8 mouse cellular contexts compared by ENCODE assay signal in the genomic region with DNA sequence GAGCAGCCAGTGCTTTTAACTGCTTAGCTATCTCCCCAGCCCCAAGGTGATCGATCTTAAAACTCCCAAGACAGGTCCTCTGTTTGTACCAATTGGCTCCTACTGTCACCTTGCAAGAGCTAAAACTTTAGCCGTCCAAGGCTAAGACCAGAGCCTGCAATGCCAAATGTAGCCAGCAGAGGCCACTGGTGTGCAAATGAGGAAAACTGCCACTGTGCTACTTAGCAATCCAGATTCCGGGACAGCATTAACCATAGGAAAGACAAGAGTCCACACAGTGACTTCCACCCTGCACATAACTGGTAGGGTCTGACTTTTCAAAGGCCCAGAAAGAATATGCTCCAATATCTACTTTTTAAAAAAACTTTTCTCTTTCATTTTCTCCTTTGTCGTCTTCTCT. TPM values are rescaled to one million over a fixed set of nuclear protein-coding genes. Genes with fewer than 3 reads are reported as not detected.
DNase-seq lines count a peak whose midpoint lies in the region; ATAC-seq and TF ChIP-seq lines count a peak whose summit lies in the region.

No protein-coding gene starts in this region.

- WGBS in midbrain, embryonic 10.5 days: 62% methylated on average over 4 of the region's 4 CpGs
- WGBS in midbrain, embryonic 13.5 days: 60% methylated on average over 4 of the region's 4 CpGs
- WGBS in hindbrain, postnatal 0 days: 58% methylated on average over 4 of the region's 4 CpGs

- H3K4me1 ChIP-seq in midbrain, embryonic 10.5 days: no peaks in the 10 kb centered on the region
- no peaks in the 10 kb centered on the region for H3K4me1 ChIP-seq in midbrain, embryonic 13.5 days (replicated peaks)
- no peaks in the 10 kb centered on the region for H3K4me1 ChIP-seq in hindbrain, postnatal 0 days (ENCODE audit: insufficient read depth, low read length)

- peak; percentile 22 to 60 for DNase-seq in adrenal gland, adult 18-20 months (ENCODE audit: low spot score in 2 of 2)
- DNase-seq in adrenal gland, postnatal 4 days (ENCODE audit: low spot score in 2 of 2): no peak
- peak; percentile 55 for DNase-seq in midbrain, embryonic 10.5 days (ENCODE audit: low spot score)
- DNase-seq in brain, embryonic 14.5 days (ENCODE audit: low read depth): peak; percentile 38
- peak; percentile 34 for DNase-seq in hindbrain, postnatal 0 days (ENCODE audit: low spot score)
- DNase-seq in lung, postnatal 10 days: peak; percentile 56
- DNase-seq in thymus, postnatal 14 days: peak; percentile 41

- no peak overlapping the region for H3K4me2 ChIP-seq in midbrain, embryonic 13.5 days (replicated peaks)
- H3K4me2 ChIP-seq in hindbrain, postnatal 0 days (ENCODE audit: low read depth, low read length): no peak overlapping the region

- no peak for TF ChIP-seq POLR2A in brain, embryonic 14.5 days (IDR thresholded peaks at IDR 0.05; ENCODE audit: borderline replicate concordance, extremely low read depth, insufficient read depth, insufficient read length, poor library complexity, severe bottlenecking)

- no peak overlapping the region for H3K4me3 ChIP-seq in midbrain, embryonic 10.5 days
- H3K4me3 ChIP-seq in midbrain, embryonic 13.5 days (replicated peaks): no peak overlapping the region
- H3K4me3 ChIP-seq in hindbrain, postnatal 0 days (ENCODE audit: low read length): no peak overlapping the region

- H3K27ac ChIP-seq in midbrain, embryonic 10.5 days (replicated peaks): no peak overlapping the region
- H3K27ac ChIP-seq in midbrain, embryonic 13.5 days: no peak overlapping the region
- H3K27ac ChIP-seq in hindbrain, postnatal 0 days: no peak overlapping the region

- H3K36me3 ChIP-seq in midbrain, embryonic 10.5 days: no peaks in the 10 kb centered on the region
- no peaks in the 10 kb centered on the region for H3K36me3 ChIP-seq in midbrain, embryonic 13.5 days
- no peaks in the 10 kb centered on the region for H3K36me3 ChIP-seq in hindbrain, postnatal 0 days (ENCODE audit: insufficient read depth, low read length)

- H3K9me3 ChIP-seq in midbrain, embryonic 10.5 days (replicated peaks): no peaks in the 10 kb centered on the region
- 0 out of 2 replicates have a peak, but pooled peaks cover 5% of the 10 kb centered on the region for H3K9me3 ChIP-seq in midbrain, embryonic 13.5 days
- no peaks in the 10 kb centered on the region for H3K9me3 ChIP-seq in hindbrain, postnatal 0 days (ENCODE audit: low read length)

- ATAC-seq in midbrain, embryonic 13.5 days: no peak
- ATAC-seq in hindbrain, postnatal 0 days: no peak

- peak; percentile 74; the same call in 1 of the 2 replicates for TF ChIP-seq CTCF in brain, embryonic 14.5 days (IDR thresholded peaks at IDR 0.05; ENCODE audit: borderline replicate concordance, extremely low read depth, insufficient read depth, insufficient read length)
- TF ChIP-seq CTCF in hindbrain, postnatal 0 days (IDR thresholded peaks at IDR 0.05; ENCODE audit: low read depth): peak; percentile 76

- no peaks in the 10 kb centered on the region for H3K27me3 ChIP-seq in midbrain, embryonic 10.5 days (ENCODE audit: low read depth, poor library complexity, severe bottlenecking)
- H3K27me3 ChIP-seq in midbrain, embryonic 13.5 days: no peaks in the 10 kb centered on the region
- no peaks in the 10 kb centered on the region for H3K27me3 ChIP-seq in hindbrain, postnatal 0 days (ENCODE audit: insufficient read depth, low read length)

- no peak overlapping the region for H3K9ac ChIP-seq in midbrain, embryonic 13.5 days (replicated peaks)
- H3K9ac ChIP-seq in hindbrain, postnatal 0 days (replicated peaks; ENCODE audit: low read length): no peak overlapping the region

RNA-seq across cellular contexts. Expression of a gene that starts 17.4 kb away (rescaled TPM):
- total RNA-seq in adrenal gland, adult 18-20 months (2021): 1 to 10 TPM; 1.2 to 1.4 TPM
- 10 to 100 TPM; 13.0 to 13.8 TPM for total RNA-seq in adrenal gland, postnatal 4 days (2021)
- polyA plus RNA-seq in midbrain, embryonic 10.5 days (2016; fragmentation: Nextera tagmentation; extraction: Ambion mirVana): 38.5 and 42.7 TPM in 2 replicates
- polyA plus RNA-seq in midbrain, embryonic 13.5 days (2015; fragmentation: Nextera tagmentation; extraction: Ambion mirVana): 14.0 and 14.8 TPM in 2 replicates
- polyA plus RNA-seq in brain, embryonic 14.5 days (2012; rRNA removed): 2.9 and 4.5 TPM in 2 replicates
- total RNA-seq in hindbrain, postnatal 0 days (2014; rRNA removed): 3.6 and 5.1 TPM in 2 replicates
- 5.9 and 6.4 TPM in 2 replicates for polyA plus RNA-seq in hindbrain, postnatal 0 days (2015; fragmentation: Nextera tagmentation; extraction: Ambion mirVana)

Comparison
In these comparisons a context has a peak if more than half of its experiments do, and no peak if none do; other contexts are left out.
1. DNase-seq: peak in adrenal gland, adult 18-20 months (2 of 2), midbrain, embryonic 10.5 days (single experiment), brain, embryonic 14.5 days (single experiment), hindbrain, postnatal 0 days (single experiment), lung, postnatal 10 days (single experiment) and thymus, postnatal 14 days (single experiment); none in adrenal gland, postnatal 4 days (0 of 2).